Mouse (Mus musculus): ENCODE results near the gene Rasgef1b. TPM values are rescaled to one million over a fixed set of nuclear protein-coding genes. Genes with fewer than 3 reads are reported as not detected.

Gene Rasgef1b
- polyA plus RNA-seq, 1 experiment: 4.5 TPM

- Histone ChIP-seq H3K27me3 (ENCODE audit: control insufficient read depth, insufficient read depth, low read length) (no peaks in the 10 kb centered on the region), H3K27ac (ENCODE audit: control insufficient read depth, insufficient read depth, low read length) (no peak overlapping the region), H3K4me1 (replicated peaks; ENCODE audit: control insufficient read depth, insufficient read depth, low read length) (peaks cover 7% of the 10 kb centered on the region; the same call in 1 of the 2 replicates), H3K36me3 (ENCODE audit: control insufficient read depth, insufficient read depth, low read length) (no peaks in the 10 kb centered on the region), H3K4me3 (ENCODE audit: control insufficient read depth, insufficient read depth, low read length) (no peak overlapping the region)
- 23% methylated on average over 1 of the region's 1 CpGs for WGBS
- TF ChIP-seq POLR2A (IDR thresholded peaks at IDR 0.05; ENCODE audit: control insufficient read depth, extremely low read depth, insufficient read depth, low read length, poor library complexity) (no peak), CTCF (IDR thresholded peaks at IDR 0.05; ENCODE audit: borderline replicate concordance, control insufficient read depth, extremely low read depth, insufficient read depth, low read length, poor library complexity) (no peak)
- DNase-seq: no peak
Measured at GRCm38 (mm10) chr5:99496157-99496453, 232.8 kb downstream of the Rasgef1b start.

- H3K36me3 ChIP-seq (ENCODE audit: control insufficient read depth, insufficient read depth, low read length): no peaks in the 10 kb centered on the region
- TF ChIP-seq CTCF (IDR thresholded peaks at IDR 0.05; ENCODE audit: borderline replicate concordance, control insufficient read depth, extremely low read depth, insufficient read depth, low read length, poor library complexity): no peak
- TF ChIP-seq POLR2A (IDR thresholded peaks at IDR 0.05; ENCODE audit: control insufficient read depth, extremely low read depth, insufficient read depth, low read length, poor library complexity): no peak
- 28% methylated on average over 10 of the region's 10 CpGs for WGBS
- H3K4me1 ChIP-seq (replicated peaks; ENCODE audit: control insufficient read depth, insufficient read depth, low read length): peaks cover 7% of the 10 kb centered on the region; the same call in 1 of the 2 replicates
- H3K4me3 ChIP-seq (ENCODE audit: control insufficient read depth, insufficient read depth, low read length): no peak overlapping the region
- H3K27me3 ChIP-seq (ENCODE audit: control insufficient read depth, insufficient read depth, low read length): no peaks in the 10 kb centered on the region
- no peak overlapping the region for H3K27ac ChIP-seq (ENCODE audit: control insufficient read depth, insufficient read depth, low read length)
- DNase-seq: no peak
Measured at GRCm38 (mm10) chr5:99495354-99496156, 233.3 kb downstream of the Rasgef1b start.

GRCm38 (mm10) chr5:99493861-99494260, 235.0 kb downstream of the Rasgef1b start:
- no peak for TF ChIP-seq CTCF (IDR thresholded peaks at IDR 0.05; ENCODE audit: borderline replicate concordance, control insufficient read depth, extremely low read depth, insufficient read depth, low read length, poor library complexity)
- no peak for TF ChIP-seq POLR2A (IDR thresholded peaks at IDR 0.05; ENCODE audit: control insufficient read depth, extremely low read depth, insufficient read depth, low read length, poor library complexity)
- Histone ChIP-seq H3K36me3 (ENCODE audit: control insufficient read depth, insufficient read depth, low read length) (no peaks in the 10 kb centered on the region), H3K4me3 (ENCODE audit: control insufficient read depth, insufficient read depth, low read length) (no peak overlapping the region), H3K4me1 (replicated peaks; ENCODE audit: control insufficient read depth, insufficient read depth, low read length) (0 out of 2 replicates have a peak, but pooled peaks cover 7% of the 10 kb centered on the region), H3K27me3 (ENCODE audit: control insufficient read depth, insufficient read depth, low read length) (no peaks in the 10 kb centered on the region), H3K27ac (ENCODE audit: control insufficient read depth, insufficient read depth, low read length) (no peak overlapping the region)
- no peak for DNase-seq
- 93% methylated on average over 9 of the region's 9 CpGs for WGBS

GRCm38 (mm10) chr5:99493017-99493416, 235.8 kb downstream of the Rasgef1b start:
- Histone ChIP-seq H3K4me3 (ENCODE audit: control insufficient read depth, insufficient read depth, low read length) (no peak overlapping the region), H3K27ac (ENCODE audit: control insufficient read depth, insufficient read depth, low read length) (no peak overlapping the region), H3K4me1 (replicated peaks; ENCODE audit: control insufficient read depth, insufficient read depth, low read length) (0 out of 2 replicates have a peak, but pooled peaks cover 7% of the 10 kb centered on the region), H3K36me3 (ENCODE audit: control insufficient read depth, insufficient read depth, low read length) (no peaks in the 10 kb centered on the region), H3K27me3 (ENCODE audit: control insufficient read depth, insufficient read depth, low read length) (no peaks in the 10 kb centered on the region)
- WGBS: 97% methylated on average over 3 of the region's 3 CpGs
- TF ChIP-seq POLR2A (IDR thresholded peaks at IDR 0.05; ENCODE audit: control insufficient read depth, extremely low read depth, insufficient read depth, low read length, poor library complexity): no peak
- TF ChIP-seq CTCF (IDR thresholded peaks at IDR 0.05; ENCODE audit: borderline replicate concordance, control insufficient read depth, extremely low read depth, insufficient read depth, low read length, poor library complexity): no peak
- no peak for DNase-seq

GRCm38 (mm10) chr5:99488479-99489158, 240.2 kb downstream of the Rasgef1b start:
- Histone ChIP-seq H3K4me1 (replicated peaks; ENCODE audit: control insufficient read depth, insufficient read depth, low read length) (no peaks in the 10 kb centered on the region), H3K27me3 (ENCODE audit: control insufficient read depth, insufficient read depth, low read length) (no peaks in the 10 kb centered on the region), H3K36me3 (ENCODE audit: control insufficient read depth, insufficient read depth, low read length) (no peaks in the 10 kb centered on the region), H3K4me3 (ENCODE audit: control insufficient read depth, insufficient read depth, low read length) (no peak overlapping the region), H3K27ac (ENCODE audit: control insufficient read depth, insufficient read depth, low read length) (no peak overlapping the region)
- no peak for DNase-seq
- TF ChIP-seq CTCF (IDR thresholded peaks at IDR 0.05; ENCODE audit: borderline replicate concordance, control insufficient read depth, extremely low read depth, insufficient read depth, low read length, poor library complexity) (no peak), POLR2A (IDR thresholded peaks at IDR 0.05; ENCODE audit: control insufficient read depth, extremely low read depth, insufficient read depth, low read length, poor library complexity) (no peak)
- 42% methylated on average over 6 of the region's 6 CpGs for WGBS

- TF ChIP-seq POLR2A (IDR thresholded peaks at IDR 0.05; ENCODE audit: control insufficient read depth, extremely low read depth, insufficient read depth, low read length, poor library complexity): no peak
- no peak for TF ChIP-seq CTCF (IDR thresholded peaks at IDR 0.05; ENCODE audit: borderline replicate concordance, control insufficient read depth, extremely low read depth, insufficient read depth, low read length, poor library complexity)
- Histone ChIP-seq H3K4me1 (replicated peaks; ENCODE audit: control insufficient read depth, insufficient read depth, low read length) (no peaks in the 10 kb centered on the region), H3K36me3 (ENCODE audit: control insufficient read depth, insufficient read depth, low read length) (no peaks in the 10 kb centered on the region), H3K4me3 (ENCODE audit: control insufficient read depth, insufficient read depth, low read length) (no peak overlapping the region), H3K27ac (ENCODE audit: control insufficient read depth, insufficient read depth, low read length) (no peak overlapping the region), H3K27me3 (ENCODE audit: control insufficient read depth, insufficient read depth, low read length) (no peaks in the 10 kb centered on the region)
- WGBS: 90% methylated on average over 5 of the region's 5 CpGs
- DNase-seq: no peak
Measured at GRCm38 (mm10) chr5:99487009-99487858, 241.6 kb downstream of the Rasgef1b start.
